11 mouse cellular contexts compared by ENCODE assay signal in genomic region chr2:25482969-25483368, GRCm38 (mm10). TPM values are rescaled to one million over a fixed set of nuclear protein-coding genes. Genes with fewer than 3 reads are reported as not detected.
DNase-seq lines count a peak whose midpoint lies in the region; ATAC-seq and TF ChIP-seq lines count a peak whose summit lies in the region.
"Had no signal": no experiment of that assay in that cellular context is flagged by ENCODE, and none has a peak within 500 bp of the region (broad histone marks: within the 10 kb centered on the region; RNA-seq: fewer than 3 reads in every experiment).

No protein-coding gene starts in this region.

- DNase-seq in kidney, adult 2 months: peak; percentile 50
- no peak for DNase-seq in ES-E14 (ENCODE audit: low read depth, low spot score)
- DNase-seq in cerebellum, postnatal 14 days: peak; percentile 71
- peak; percentile 67 for DNase-seq in lung, embryonic 14.5 days
- DNase-seq in thymus, postnatal 25 days: peak; percentile 75
- no peak for DNase-seq in ovary, postnatal 36 days (ENCODE audit: low spot score)
- DNase-seq in right cerebral cortex, postnatal 14 days: no peak

- no peaks in the 10 kb centered on the region for H3K36me3 ChIP-seq in kidney, adult 2 months (ENCODE audit: control insufficient read depth, insufficient read depth, low read length)
- no peaks in the 10 kb centered on the region for H3K36me3 ChIP-seq in kidney, embryonic 16.5 days (ENCODE audit: insufficient read depth, low read length)
- no peaks in the 10 kb centered on the region for H3K36me3 ChIP-seq in ES-E14 (ENCODE audit: control insufficient read depth, insufficient read depth, low read length, poor library complexity, severe bottlenecking)
- no peaks in the 10 kb centered on the region for H3K36me3 ChIP-seq in lung, embryonic 14.5 days (ENCODE audit: insufficient read depth)
- H3K36me3 ChIP-seq: embryonic facial prominence, embryonic 12.5 days; limb, embryonic 15.5 days had no signal

- no peak for TF ChIP-seq POLR2A in kidney, adult 2 months (IDR thresholded peaks at IDR 0.05; ENCODE audit: low read depth, low read length)

- in situ Hi-C loops in ES-E14 (cut with MboI; ENCODE audit: low sequenced_read_pairs in 2 of 2, unreplicated experiment in 2 of 2): no loop called here

- H3K4me1 ChIP-seq in kidney, adult 2 months (ENCODE audit: control insufficient read depth, insufficient read depth, low read length): peaks cover 6% of the 10 kb centered on the region; the same call in 1 of the 2 replicates
- H3K4me1 ChIP-seq in kidney, embryonic 16.5 days (ENCODE audit: insufficient read depth, low read length): no peaks in the 10 kb centered on the region
- H3K4me1 ChIP-seq in ES-E14 (ENCODE audit: control insufficient read depth in 2 of 2, insufficient read depth in 2 of 2, low read length in 2 of 2, poor library complexity in 1 of 2): no peaks in the 10 kb centered on the region
- no peaks in the 10 kb centered on the region for H3K4me1 ChIP-seq in lung, embryonic 14.5 days (ENCODE audit: insufficient read depth)
- H3K4me1 ChIP-seq: embryonic facial prominence, embryonic 12.5 days; limb, embryonic 15.5 days had no signal

- no peak overlapping the region for H3K4me2 ChIP-seq in kidney, embryonic 16.5 days (replicated peaks; ENCODE audit: low read depth, low read length)
- no peak overlapping the region for H3K4me2 ChIP-seq in lung, embryonic 14.5 days
- H3K4me2 ChIP-seq: embryonic facial prominence, embryonic 12.5 days; limb, embryonic 15.5 days had no signal

- peak; percentile 73 for TF ChIP-seq CTCF in kidney, adult 2 months (conservative IDR thresholded peaks at IDR 0.05; ENCODE audit: insufficient read depth, insufficient read length, low read depth, low read length)
- TF ChIP-seq CTCF in lung, embryonic 14.5 days (IDR thresholded peaks at IDR 0.05; ENCODE audit: low read depth): peak; percentile 42

- H3K27ac ChIP-seq in kidney, adult 2 months (ENCODE audit: insufficient read depth, low read depth, low read length): no peak overlapping the region
- no peak overlapping the region for H3K27ac ChIP-seq in kidney, embryonic 16.5 days (ENCODE audit: low read length)
- no peak overlapping the region for H3K27ac ChIP-seq in ES-E14 (ENCODE audit: insufficient read depth, low read depth, low read length, poor library complexity, severe bottlenecking)
- H3K27ac ChIP-seq in lung, embryonic 14.5 days (ENCODE audit: low read depth): no peak overlapping the region
- H3K27ac ChIP-seq: embryonic facial prominence, embryonic 12.5 days; limb, embryonic 15.5 days had no signal

- no peak overlapping the region for H3K9ac ChIP-seq in kidney, embryonic 16.5 days (replicated peaks; ENCODE audit: low read length)
- no peak overlapping the region for H3K9ac ChIP-seq in ES-E14 (ENCODE audit: insufficient read depth, low read depth, low read length, poor library complexity, severe bottlenecking)
- no peak overlapping the region for H3K9ac ChIP-seq in lung, embryonic 14.5 days
- H3K9ac ChIP-seq: embryonic facial prominence, embryonic 12.5 days; limb, embryonic 15.5 days had no signal

- H3K4me3 ChIP-seq in kidney, adult 2 months (ENCODE audit: insufficient read depth, low read depth, low read length): no peak overlapping the region
- no peak overlapping the region for H3K4me3 ChIP-seq in kidney, embryonic 16.5 days (ENCODE audit: low read length)
- H3K4me3 ChIP-seq in ES-E14 (ENCODE audit: insufficient read depth in 1 of 2, low read depth in 1 of 2, low read length in 2 of 2, poor library complexity in 1 of 2, severe bottlenecking in 1 of 2): no peak overlapping the region
- H3K4me3 ChIP-seq in lung, embryonic 14.5 days (ENCODE audit: low read depth, low read length): no peak overlapping the region
- H3K4me3 ChIP-seq: embryonic facial prominence, embryonic 12.5 days; limb, embryonic 15.5 days had no signal

- ATAC-seq in kidney, embryonic 16.5 days (ENCODE audit: low FRiP score, low TSS enrichment): no peak
- ATAC-seq in lung, embryonic 14.5 days (ENCODE audit: insufficient read depth): no peak

- 30% methylated on average over 7 of the region's 7 CpGs for whole genome bisulfite sequencing in kidney, adult 2 months
- 26% methylated on average over 7 of the region's 7 CpGs for WGBS in kidney, embryonic 16.5 days
- 22% methylated on average over 7 of the region's 7 CpGs for WGBS in lung, embryonic 14.5 days

- no peaks in the 10 kb centered on the region for H3K9me3 ChIP-seq in kidney, embryonic 16.5 days (ENCODE audit: low read length)
- no peaks in the 10 kb centered on the region for H3K9me3 ChIP-seq in ES-E14 (ENCODE audit: control insufficient read depth, insufficient read depth, low read depth, low read length)
- no peaks in the 10 kb centered on the region for H3K9me3 ChIP-seq in lung, embryonic 14.5 days (ENCODE audit: low read depth, low read length)
- H3K9me3 ChIP-seq: embryonic facial prominence, embryonic 12.5 days; limb, embryonic 15.5 days had no signal

- no peaks in the 10 kb centered on the region for H3K27me3 ChIP-seq in kidney, adult 2 months (replicated peaks; ENCODE audit: control insufficient read depth, insufficient read depth, low read length)
- no peaks in the 10 kb centered on the region for H3K27me3 ChIP-seq in kidney, embryonic 16.5 days (ENCODE audit: insufficient read depth, low read length)
- H3K27me3 ChIP-seq in lung, embryonic 14.5 days (ENCODE audit: insufficient read depth, low read length): no peaks in the 10 kb centered on the region

TF ChIP-seq in ES-E14, 5 proteins besides CTCF, POLR2A, EP300 and RAD21:
- TF ChIP-seq MAFK (IDR thresholded peaks at IDR 0.05; ENCODE audit: insufficient read depth, low read depth, low read length): no peak
- peak; percentile 54; the same call in 1 of the 2 replicates for TF ChIP-seq ZC3H11A (IDR thresholded peaks at IDR 0.05; ENCODE audit: borderline replicate concordance, low read depth, low read length)

RNA-seq across cellular contexts. Expression of gene Lcn12, which starts 10.7 kb away (rescaled TPM):
- 0.18 TPM in 1 of 2 replicates, not detected in the other for polyA plus RNA-seq in kidney, adult 2 months (2012; rRNA removed)
- polyA plus RNA-seq in kidney, embryonic 16.5 days (2015; fragmentation: Nextera tagmentation; extraction: Ambion mirVana): not detected in 2 replicates
- not detected in 2 replicates for total RNA-seq in ES-E14 (2012; rRNA removed)
- polyA plus RNA-seq in lung, embryonic 14.5 days (2014; fragmentation: Nextera tagmentation; extraction: Ambion mirVana): not detected in 2 replicates
- polyA plus RNA-seq: embryonic facial prominence, embryonic 12.5 days; limb, embryonic 15.5 days; stomach, embryonic 14.5 days had no signal

RNA-seq across cellular contexts. Expression of gene Ptgds, which starts 13.1 kb away (rescaled TPM):
- polyA plus RNA-seq in kidney, adult 2 months (2012; rRNA removed): 47.2 and 51.6 TPM in 2 replicates
- polyA plus RNA-seq in kidney, embryonic 16.5 days (2015; fragmentation: Nextera tagmentation; extraction: Ambion mirVana): 1.8 and 4.7 TPM in 2 replicates
- total RNA-seq in ES-E14 (2012; rRNA removed): 0.98 and 1.3 TPM in 2 replicates
- polyA plus RNA-seq in lung, embryonic 14.5 days (2014; fragmentation: Nextera tagmentation; extraction: Ambion mirVana): 3.3 and 3.4 TPM in 2 replicates

RNA-seq across cellular contexts. Expression of gene Fbxw5, which starts 17.6 kb away (rescaled TPM):
- 39.6 and 48.4 TPM in 2 replicates for polyA plus RNA-seq in kidney, adult 2 months (2012; rRNA removed)
- polyA plus RNA-seq in kidney, embryonic 16.5 days (2015; fragmentation: Nextera tagmentation; extraction: Ambion mirVana): 105 and 115 TPM in 2 replicates
- 24.5 and 33.3 TPM in 2 replicates for total RNA-seq in ES-E14 (2012; rRNA removed)
- polyA plus RNA-seq in lung, embryonic 14.5 days (2014; fragmentation: Nextera tagmentation; extraction: Ambion mirVana): 75.8 and 77.7 TPM in 2 replicates

RNA-seq across cellular contexts. Expression of gene C8g, which starts 18.6 kb away (rescaled TPM):
- polyA plus RNA-seq in kidney, adult 2 months (2012; rRNA removed): 20.6 and 22.0 TPM in 2 replicates
- 9.5 and 9.6 TPM in 2 replicates for polyA plus RNA-seq in kidney, embryonic 16.5 days (2015; fragmentation: Nextera tagmentation; extraction: Ambion mirVana)
- total RNA-seq in ES-E14 (2012; rRNA removed): 2.1 and 4.7 TPM in 2 replicates
- polyA plus RNA-seq in lung, embryonic 14.5 days (2014; fragmentation: Nextera tagmentation; extraction: Ambion mirVana): 3.9 and 5.5 TPM in 2 replicates

RNA-seq across cellular contexts. Expression of gene Paxx, which starts 22.1 kb away (rescaled TPM):
- 49.0 and 53.2 TPM in 2 replicates for polyA plus RNA-seq in kidney, adult 2 months (2012; rRNA removed)
- polyA plus RNA-seq in kidney, embryonic 16.5 days (2015; fragmentation: Nextera tagmentation; extraction: Ambion mirVana): 33.8 and 35.9 TPM in 2 replicates
- 4.8 and 7.2 TPM in 2 replicates for total RNA-seq in ES-E14 (2012; rRNA removed)
- 15.8 and 23.5 TPM in 2 replicates for polyA plus RNA-seq in lung, embryonic 14.5 days (2014; fragmentation: Nextera tagmentation; extraction: Ambion mirVana)

Comparison
In these comparisons a context has a peak if more than half of its experiments do, and no peak if none do; other contexts are left out.
1. DNase-seq: peak in kidney, adult 2 months (single experiment), cerebellum, postnatal 14 days (2 of 2), lung, embryonic 14.5 days (single experiment) and thymus, postnatal 25 days (single experiment); none in ES-E14 (single experiment), ovary, postnatal 36 days (single experiment) and right cerebral cortex, postnatal 14 days (single experiment).